Mouse (Mus musculus) megakaryocyte-erythroid progenitor cell, adult 5-6 weeks (primary cell): ENCODE results near the gene Nr2c1. TPM values are rescaled to one million over a fixed set of nuclear protein-coding genes. Genes with fewer than 3 reads are reported as not detected.
A peak's percentile ranks its signal among the peaks of the same experiment; 100 is the strongest.

Experiments
- ATAC-seq: replicated peaks from 2 replicates; pipeline ENCODE4 v1.8.0; 2016; ENCODE audit warnings: mild to moderate bottlenecking, inconsistent platforms; ENCODE audit not compliant: severe bottlenecking, poor library complexity, low FRiP score, low TSS enrichment
- total RNA-seq, 2 experiments: library from RNA; stranded (forward) in 1 of 2; stranded (reverse) in 1 of 2; fragments of 200-1000, 215-1000 nt in 1 of 2; fragments of >200 nt in 1 of 2; fragmentation: Nextera tagmentation in 1 of 2; gene quantifications; 2 replicates each; pipeline ENCODE4 v1.2.3; 2014 to 2017

Nr2c1 gene
- total RNA-seq, 2 experiments from 2014 or later, result 2.2 to 5.5 TPM

DNA sequence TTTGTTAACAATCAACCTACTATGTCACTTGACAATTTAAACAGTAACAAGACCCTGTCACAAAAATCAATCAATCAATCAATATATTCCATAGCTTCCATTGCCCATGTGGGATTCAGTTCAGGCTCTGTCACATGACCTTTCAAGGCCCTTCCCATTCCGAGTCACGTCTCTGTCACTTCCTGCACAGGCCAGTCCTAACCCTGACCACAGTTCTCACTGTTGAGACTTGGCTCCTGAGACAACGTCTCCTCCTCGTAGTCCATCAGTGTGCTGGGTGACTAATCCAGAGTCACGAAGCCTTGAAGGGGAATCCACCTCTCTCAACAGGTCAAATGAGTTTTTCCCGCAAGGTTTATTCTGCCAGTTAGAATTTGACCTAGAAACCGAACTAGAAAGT is 26.8 kb downstream of the Nr2c1 start:
- ATAC-seq, result no peak

GRCm38 (mm10) chr10:94183199-94183598 is 35.4 kb downstream of the Nr2c1 start:
- no peak for ATAC-seq

DNA sequence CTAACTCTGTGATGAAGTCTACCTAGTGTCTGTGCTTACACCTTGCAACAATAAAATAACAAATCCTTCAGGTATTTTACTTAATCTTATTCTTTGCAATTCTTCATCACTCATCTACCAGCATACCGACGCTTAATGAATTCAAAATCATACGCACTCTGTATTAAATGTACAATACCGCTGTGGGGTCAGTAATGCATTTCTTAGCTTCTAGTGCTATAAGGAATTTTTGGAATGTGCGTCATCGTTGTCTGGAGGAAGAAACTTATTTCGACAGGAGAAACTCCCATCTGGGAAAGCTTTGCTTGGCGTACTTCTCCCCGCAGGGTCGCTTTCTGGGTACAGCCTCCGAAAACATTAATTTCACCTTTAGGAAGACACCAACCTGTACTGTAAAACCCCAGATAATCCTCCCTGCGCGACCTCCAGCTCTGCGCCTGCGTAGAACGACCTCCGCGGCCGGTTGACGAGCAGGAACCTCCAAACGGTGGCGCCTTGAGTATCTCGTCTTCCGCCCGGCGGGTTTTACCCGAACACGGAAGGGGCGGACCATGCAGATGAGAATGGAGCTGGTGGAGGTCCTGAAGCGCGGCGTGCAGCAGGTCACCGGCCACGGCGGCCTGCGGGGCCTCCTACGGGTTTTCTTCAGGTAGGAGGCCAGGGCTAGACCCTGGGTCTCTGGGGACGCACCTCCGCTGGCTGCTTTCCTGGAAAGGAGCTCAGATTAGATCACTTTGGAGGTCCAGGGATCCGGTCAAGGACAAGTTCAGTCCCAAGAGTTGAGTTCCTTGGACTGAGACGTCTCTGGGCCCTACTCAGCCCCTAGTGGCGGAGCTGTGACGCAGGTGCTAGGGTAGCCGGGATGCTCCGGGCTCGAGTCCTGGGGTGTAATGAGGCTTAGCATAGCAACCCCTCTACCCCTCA is 50.9 kb downstream of the Nr2c1 start, which contains the start of gene Ndufa12:
TSS of gene Ndufa12 (plus strand) at position 239 of the 924 bp plus-strand sequence.
- peak; percentile 99 for ATAC-seq

GRCm38 (mm10) chr10:94204973-94205372 is 57.1 kb downstream of the Nr2c1 start:
- ATAC-seq, result no peak

DNA sequence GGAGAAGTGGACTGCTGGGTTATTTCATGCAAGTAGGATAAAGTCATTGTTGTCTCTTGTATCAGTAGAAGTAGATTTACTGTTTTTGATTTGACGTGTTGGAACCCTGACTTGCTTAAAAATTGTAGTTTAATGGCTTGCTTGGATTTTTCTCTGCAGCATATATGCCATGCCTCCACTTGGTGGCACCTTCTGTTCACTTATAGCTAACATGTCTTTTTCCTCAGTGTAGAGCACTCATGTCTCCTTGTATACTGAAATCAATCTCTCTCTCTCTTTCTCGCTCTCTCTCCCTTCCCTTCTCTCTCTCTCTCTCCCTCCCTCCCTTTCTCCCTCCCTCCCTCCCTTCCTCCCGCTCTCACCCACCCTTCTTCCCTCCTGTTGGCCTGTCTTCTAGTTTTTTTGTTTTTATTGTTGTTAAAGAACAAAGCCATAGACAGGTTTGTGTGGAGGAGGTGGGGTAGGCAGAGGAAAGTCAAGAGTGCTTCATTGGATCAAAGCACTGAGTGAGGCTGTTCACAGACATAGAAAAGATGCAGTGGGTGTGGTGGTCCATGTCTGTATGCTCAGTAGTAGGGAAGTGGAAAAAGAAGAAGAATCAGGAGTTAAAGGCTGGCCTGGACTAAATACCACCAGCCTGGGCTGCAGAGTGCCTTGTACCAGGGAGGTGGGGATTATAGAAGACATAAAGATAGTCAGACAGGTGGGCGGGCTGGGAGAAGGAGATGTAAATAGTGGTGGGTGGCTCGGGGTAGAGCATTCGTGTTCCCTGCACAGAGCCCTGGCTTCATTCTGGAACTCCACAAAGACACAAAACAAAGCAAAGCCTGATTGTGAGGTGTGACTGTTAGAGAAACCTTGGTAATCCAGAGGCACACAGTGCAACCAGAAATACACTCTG is 63.1 kb downstream of the Nr2c1 start:
- ATAC-seq, result no peak

DNA sequence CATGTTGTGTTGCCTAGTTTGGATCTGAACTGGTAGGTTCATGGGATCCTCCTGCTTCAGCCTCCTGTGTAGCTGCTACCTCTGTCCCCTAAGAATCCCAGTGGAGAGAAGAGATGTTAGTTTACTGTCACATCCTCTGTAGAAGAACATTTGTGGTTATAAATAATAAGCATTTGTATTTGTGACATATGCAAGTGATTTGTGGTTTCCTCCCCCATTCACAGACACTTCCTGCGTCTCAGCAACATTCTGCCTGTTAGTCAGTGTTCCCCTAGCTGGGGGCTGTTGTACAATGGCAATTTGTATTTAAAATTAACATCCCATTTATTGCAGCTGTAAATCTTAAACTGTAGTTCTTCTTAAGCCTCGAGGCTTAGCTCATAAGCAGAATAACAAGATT is 63.9 kb downstream of the Nr2c1 start:
- ATAC-seq, result no peak

GRCm38 (mm10) chr10:94225026-94225750 is 77.4 kb downstream of the Nr2c1 start:
- ATAC-seq, result 0 out of 2 replicates have a peak, but pooled peaks have one; percentile 55

GRCm38 (mm10) chr10:94230172-94230981 is 82.6 kb downstream of the Nr2c1 start:
- ATAC-seq, result no peak

- ATAC-seq, result no peak
Measured at GRCm38 (mm10) chr10:94231025-94231424, 83.2 kb downstream of the Nr2c1 start.

DNA sequence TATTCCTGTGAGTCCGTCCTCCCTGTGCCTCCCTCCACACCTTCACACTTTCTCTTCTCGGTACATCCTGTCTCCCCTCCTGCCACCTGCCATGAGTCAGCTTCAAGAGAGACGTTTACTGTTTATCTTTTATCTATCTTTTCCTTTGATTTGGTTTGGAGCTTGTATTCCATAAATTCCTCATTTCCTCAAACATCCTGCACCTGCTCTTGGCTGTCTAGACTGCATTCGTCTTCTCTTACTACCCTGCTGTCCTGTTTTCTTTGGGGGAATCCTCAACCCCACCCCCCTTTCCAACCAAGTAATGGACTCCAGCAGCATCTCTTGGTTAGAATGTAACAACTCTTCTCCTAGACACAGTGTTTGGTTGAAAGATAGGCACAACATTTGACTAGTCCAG is 87.4 kb downstream of the Nr2c1 start:
- no peak for ATAC-seq

DNA sequence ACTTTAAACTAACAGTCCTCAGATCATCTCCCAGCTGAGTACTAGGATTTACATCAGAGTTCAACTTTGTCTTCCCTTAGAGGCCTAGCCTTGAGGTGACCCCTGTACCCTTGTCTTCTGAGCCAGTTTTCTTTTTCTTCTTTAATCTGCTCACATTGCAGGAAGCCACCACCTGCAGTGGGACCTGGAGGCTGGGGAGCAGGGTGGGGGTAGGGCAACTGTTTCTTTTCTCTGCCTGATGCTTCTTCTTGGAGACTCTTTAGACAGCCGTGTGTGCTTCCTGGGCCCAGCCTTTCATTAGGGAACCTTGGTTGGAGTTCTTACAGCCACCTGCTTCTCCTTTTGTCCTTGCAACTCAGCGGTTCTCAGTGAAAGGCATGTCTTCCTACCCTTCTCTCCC is 93.5 kb downstream of the Nr2c1 start:
- ATAC-seq, result no peak

Other genes starting within 250 kb of the Nr2c1 start
- 17.7 and 21.1 TPM in 2 replicates for gene Vezt, start 112.2 kb upstream of the Nr2c1 start, total RNA-seq (2014; fragmentation: Nextera tagmentation)
- gene Vezt, start 112.2 kb upstream of the Nr2c1 start, total RNA-seq (2017), result 10.6 and 15.6 TPM in 2 replicates
- 9.2 and 9.6 TPM in 2 replicates for gene Fgd6, start 112.0 kb upstream of the Nr2c1 start, total RNA-seq (2014; fragmentation: Nextera tagmentation)
- gene Fgd6, start 112.0 kb upstream of the Nr2c1 start, total RNA-seq (2017), result 2.9 and 3.8 TPM in 2 replicates
- 213 and 250 TPM in 2 replicates for gene Ndufa12, start 50.7 kb downstream of the Nr2c1 start, total RNA-seq (2014; fragmentation: Nextera tagmentation)
- 394 and 524 TPM in 2 replicates for gene Ndufa12, start 50.7 kb downstream of the Nr2c1 start, total RNA-seq (2017)
- not detected in 2 replicates for gene Gm4792, start 150.7 kb downstream of the Nr2c1 start, total RNA-seq (2014; fragmentation: Nextera tagmentation)
- gene Gm4792, start 150.7 kb downstream of the Nr2c1 start, total RNA-seq (2017), result not detected in 2 replicates
- gene Tmcc3, start 163.9 kb downstream of the Nr2c1 start, total RNA-seq (2014; fragmentation: Nextera tagmentation), result 0.24 and 2.4 TPM in 2 replicates
- gene Tmcc3, start 163.9 kb downstream of the Nr2c1 start, total RNA-seq (2017), result 0.72 TPM in 1 of 2 replicates, not detected in the other